Mouse (Mus musculus) liver, embryonic 14.5 days (tissue): ENCODE data around the gene Crlf1. TPM values are rescaled to one million over a fixed set of nuclear protein-coding genes. Genes with fewer than 3 reads are reported as not detected.

Experiments used
- ATAC-seq: fragments of 200-750 bp; cut with Nextera tagmentation; 2 replicates; pipeline ENCODE4 v1.8.0; 2017; ENCODE audit warnings: moderate number of reproducible peaks, mild to moderate bottlenecking, moderate library complexity; ENCODE audit not compliant: insufficient read depth
- DNase-seq, 3 experiments: peaks; one replicate each; pipeline ENCODE4 v3.0.0-alpha.2; 2012 to 2013; ENCODE audit warnings: low read depth in 3 of 3, low spot score in 3 of 3
- H3K27ac ChIP-seq: fragments of 300-500 bp; sonication (generic); 2 replicates; pipeline ENCODE4 v1.5.1; 2014; ENCODE audit warnings: moderate library complexity, mild to moderate bottlenecking, control low read depth, inconsistent platforms
- H3K27me3 ChIP-seq: fragments of 300-500 bp; sonication (generic); 2 replicates; pipeline ENCODE4 v1.6.1; 2014; ENCODE audit warnings: mild to moderate bottlenecking, low read length, moderate library complexity; ENCODE audit not compliant: control insufficient read depth, insufficient read depth
- H3K36me3 ChIP-seq: fragments of 300-500 bp; sonication (generic); replicated peaks from 2 replicates; pipeline ENCODE4 v1.6.1; 2014; ENCODE audit warnings: low read depth; ENCODE audit not compliant: control insufficient read depth, insufficient read depth
- H3K4me1 ChIP-seq, 2 experiments: fragments of 200-500 bp in 1 of 2; fragments of 300-500 bp in 1 of 2; sonication (generic) in 1 of 2; replicated peaks; 2 replicates each; pipeline ENCODE4 v1.6.1; 2012 to 2014; ENCODE audit warnings: antibody characterized with exemption in 1 of 2, inconsistent platforms in 1 of 2, low read length in 1 of 2; ENCODE audit not compliant: control insufficient read depth in 2 of 2, insufficient read depth in 2 of 2
- H3K4me2 ChIP-seq: fragments of 300-500 bp; sonication (generic); 2 replicates; pipeline ENCODE4 v1.6.1; 2014; ENCODE audit warnings: low read depth, mild to moderate bottlenecking, control low read depth, moderate library complexity
- H3K4me3 ChIP-seq, 2 experiments: fragments of 200-500 bp in 1 of 2; fragments of 300-500 bp in 1 of 2; sonication (generic) in 1 of 2; 2 replicates each; pipeline ENCODE4 v1.5.1; 2012 to 2014; ENCODE audit warnings: low read depth in 2 of 2, low read length in 2 of 2, mild to moderate bottlenecking in 2 of 2, control low read depth in 1 of 2, inconsistent platforms in 1 of 2, moderate library complexity in 1 of 2; ENCODE audit not compliant: insufficient read depth in 1 of 2
- H3K9ac ChIP-seq: fragments of 300-500 bp; sonication (generic); replicated peaks from 2 replicates; pipeline ENCODE4 v1.6.1; 2014; ENCODE audit warnings: mild to moderate bottlenecking, control low read depth, moderate library complexity
- H3K9me3 ChIP-seq: fragments of 300-500 bp; sonication (generic); 2 replicates; pipeline ENCODE4 v1.6.1; 2016; ENCODE audit warnings: low read length, mixed read lengths; ENCODE audit not compliant: control insufficient read depth
- CTCF ChIP-seq: IDR thresholded peaks from 2 replicates; pipeline ENCODE4 v1.5.1; 2016; ENCODE audit warnings: antibody characterized with exemption, low read depth, control low read depth
- EP300 ChIP-seq: IDR thresholded peaks from 2 replicates; pipeline ENCODE4 v1.6.1; 2016; ENCODE audit warnings: antibody characterized with exemption, low read depth
- WGBS: fragments of 180-500 bp; shearing (Covaris S2); extraction: QIAGEN DNeasy Blood & Tissue Kit; methylation state at CpG from one replicate; pipeline ENCODE4 v1.1.7; 2014; ENCODE audit not compliant: insufficient replicate concordance; 5-methylcytosine and 5-hydroxymethylcytosine counted together
- polyA plus RNA-seq, 2 experiments: library from polyadenylated mRNA; depleted of rRNA in 1 of 2; stranded (reverse) in 1 of 2; unstranded in 1 of 2; fragments of >200 nt; fragmentation: Nextera tagmentation in 1 of 2; extraction: Ambion mirVana in 1 of 2; gene quantifications; 2 replicates each; pipeline versions ENCODE4 v1.2.1 to v1.2.3; 2012 to 2014

Gene Crlf1
- polyA plus RNA-seq (2012; rRNA removed) (1.5 and 1.9 TPM in 2 replicates), polyA plus RNA-seq (2014; fragmentation: Nextera tagmentation; extraction: Ambion mirVana) (3.7 and 4.0 TPM in 2 replicates)

- H3K4me2 ChIP-seq, result peak within 1 kb of the TSS; percentile 40
- no peaks in the 10 kb centered on the region for H3K36me3 ChIP-seq
- H3K9me3 ChIP-seq, result no peaks in the 10 kb centered on the region
- TF ChIP-seq EP300, result no peak
- no peak for TF ChIP-seq CTCF
- H3K4me1 ChIP-seq, result 0 out of 4 replicates have a peak, but pooled peaks cover 0 to 2% of the 10 kb centered on the region in 2 experiments
- ATAC-seq (no peak), DNase-seq (no peak)
- 1% methylated on average over 74 of the region's 93 CpGs for WGBS
- peak within 1 kb of the TSS in 1 of 2 experiments; percentile 29; a peak in 2 of 4 replicates for H3K4me3 ChIP-seq
- peaks cover 98% of the 10 kb centered on the region for H3K27me3 ChIP-seq
- no peak within 1 kb of the TSS for H3K9ac ChIP-seq
- H3K27ac ChIP-seq, result no peak within 1 kb of the TSS
These were observed at the start of gene Crlf1 for GRCm38 (mm10) chr8:70492664-70493640. TSS of gene Crlf1 (plus strand) at chr8:70493158.

- DNase-seq (peak; percentile 60 to 80 (median 74)), ATAC-seq (peak; percentile 46)
- H3K4me2 ChIP-seq, result peak overlapping the region; percentile 52
- 52% methylated on average over 4 of the region's 4 CpGs for WGBS
- H3K4me1 ChIP-seq, result peaks cover 21 to 35% of the 10 kb centered on the region in 2 experiments
- no peaks in the 10 kb centered on the region for H3K36me3 ChIP-seq
- no peak overlapping the region for H3K4me3 ChIP-seq
- peak overlapping the region; percentile 49 for H3K9ac ChIP-seq
- TF ChIP-seq EP300 (no peak), CTCF (no peak)
- peak overlapping the region; percentile 83 for H3K27ac ChIP-seq
- H3K27me3 ChIP-seq, result no peaks in the 10 kb centered on the region
- H3K9me3 ChIP-seq, result no peaks in the 10 kb centered on the region
These were observed 49.6 kb upstream of the Crlf1 start for GRCm38 (mm10) chr8:70443326-70443725.

DNA sequence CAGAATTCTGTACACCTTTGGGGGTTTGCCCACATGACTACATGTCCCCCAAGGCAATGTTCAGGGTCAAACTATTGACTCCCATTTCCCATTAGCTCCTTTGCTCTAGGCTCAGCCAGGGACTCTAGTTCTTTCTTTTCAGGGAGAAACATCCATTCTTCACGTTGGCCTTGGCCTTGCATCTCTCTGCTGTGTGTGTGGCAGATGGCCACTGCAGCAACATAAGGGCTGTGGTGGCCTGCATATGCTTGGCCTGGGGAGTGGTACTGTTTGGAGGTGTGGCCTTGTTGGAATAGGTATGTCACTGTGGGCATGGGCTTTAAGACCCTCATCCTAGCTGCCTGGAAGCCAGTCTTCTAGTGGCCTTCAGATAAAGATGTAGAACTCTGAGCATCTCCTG lies 47.0 kb upstream of the Crlf1 start:
- Histone ChIP-seq H3K9ac (no peak overlapping the region), H3K36me3 (no peaks in the 10 kb centered on the region), H3K4me1 (peaks cover 12 to 22% of the 10 kb centered on the region in 2 experiments), H3K27me3 (no peaks in the 10 kb centered on the region), H3K27ac (no peak overlapping the region), H3K9me3 (no peaks in the 10 kb centered on the region), H3K4me3 (no peak overlapping the region), H3K4me2 (no peak overlapping the region)
- 56% methylated on average over 1 of the region's 1 CpGs for WGBS
- no peak for ATAC-seq
- no peak for DNase-seq
- no peak for TF ChIP-seq EP300
- TF ChIP-seq CTCF, result no peak

DNA sequence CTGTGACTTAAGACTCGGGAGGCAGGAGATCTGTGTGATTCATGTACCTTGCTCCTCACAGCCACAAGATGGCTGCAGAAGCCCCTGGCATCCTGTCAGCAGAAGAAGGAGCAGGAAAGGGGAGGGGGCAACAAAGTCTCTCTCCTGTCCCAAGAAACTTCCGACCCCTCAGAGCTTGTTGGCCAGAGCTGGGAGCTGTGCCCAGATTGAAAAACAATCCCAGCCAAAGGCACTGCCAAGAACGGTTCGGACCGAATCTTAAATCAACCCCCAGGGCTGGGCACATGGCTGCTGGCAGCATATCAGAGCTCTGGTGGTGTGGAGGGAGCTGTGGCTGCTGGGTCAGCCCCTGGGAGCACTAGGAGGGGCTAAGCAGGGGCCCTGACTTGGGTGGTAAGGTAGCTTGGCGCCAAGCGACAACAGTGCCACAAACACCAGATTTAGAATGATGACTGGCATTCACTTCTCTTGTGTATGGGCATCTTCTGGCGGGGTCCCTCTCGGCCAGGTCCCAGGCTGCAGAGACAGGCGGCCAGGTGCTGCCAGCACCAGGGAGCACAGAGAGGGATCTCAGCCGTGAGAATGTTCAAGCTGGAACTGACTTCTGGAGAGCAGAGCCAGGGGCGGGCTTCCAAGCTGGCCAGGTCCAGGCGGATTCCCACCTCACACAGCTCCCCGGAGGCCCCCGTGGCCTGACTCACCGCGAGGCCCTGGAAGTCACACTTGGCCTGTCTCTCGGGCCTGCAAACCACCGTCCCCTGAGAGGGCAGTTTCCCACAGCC lies 45.1 kb upstream of the Crlf1 start:
- DNase-seq, result no peak
- no peak for TF ChIP-seq EP300
- Histone ChIP-seq H3K4me3 (no peak overlapping the region), H3K4me1 (peaks cover 10 to 16% of the 10 kb centered on the region in 2 experiments), H3K36me3 (no peaks in the 10 kb centered on the region), H3K27me3 (no peaks in the 10 kb centered on the region), H3K4me2 (no peak overlapping the region), H3K27ac (no peak overlapping the region), H3K9ac (no peak overlapping the region), H3K9me3 (no peaks in the 10 kb centered on the region)
- WGBS, result 65% methylated on average over 19 of the region's 19 CpGs
- ATAC-seq, result no peak
